Mouse (Mus musculus): ENCODE data around the gene Synpo2.

- TF ChIP-seq CTCF (IDR thresholded peaks at IDR 0.05) (no peak), EP300 (IDR thresholded peaks at IDR 0.05) (no peak)
These were observed 95.8 kb downstream of the Synpo2 start for GRCm38 (mm10) chr3:123140134-123140533.

All from lung, postnatal 0 days (tissue).